Mouse (Mus musculus) liver, postnatal 0 days (tissue): ENCODE results near the gene Irf2bp2.

Source experiments
- CTCF ChIP-seq: sonication (generic); IDR thresholded peaks from 2 replicates; pipeline ENCODE4 v1.5.1; 2016; ENCODE audit warnings: antibody characterized with exemption, low read depth
- EP300 ChIP-seq: IDR thresholded peaks from 2 replicates; pipeline ENCODE4 v1.6.1; 2016; ENCODE audit warnings: antibody characterized with exemption, low read depth, mild to moderate bottlenecking

GRCm38 (mm10) chr8:126590599-126590998 lies 3.2 kb downstream of the Irf2bp2 start:
- TF ChIP-seq CTCF (no peak), EP300 (no peak)
